Mouse (Mus musculus) kidney, adult 2 months (tissue): ENCODE data around the gene Mthfd1.

Experiments used
- CTCF ChIP-seq: fragments of 200-500 bp; conservative IDR thresholded peaks from 2 replicates; pipeline ENCODE4 v1.5.1; 2011; ENCODE audit warnings: low read depth, mild to moderate bottlenecking, control low read depth, low read length, moderate library complexity, mixed read lengths; ENCODE audit not compliant: insufficient read depth, insufficient read length
- POLR2A ChIP-seq: fragments of 200-500 bp; IDR thresholded peaks from one replicate; pipeline ENCODE4 v1.6.1; 2011; ENCODE audit warnings: low read depth, low read length, control low read depth

GRCm38 (mm10) chr12:76310633-76311032 lies 55.5 kb downstream of the Mthfd1 start:
- TF ChIP-seq CTCF (no peak), POLR2A (no peak)
